Mouse (Mus musculus) forebrain, embryonic 13.5 days (tissue): ENCODE data around the gene Arhgap15. TPM values are rescaled to one million over a fixed set of nuclear protein-coding genes. Genes with fewer than 3 reads are reported as not detected.

Experiments used
- ATAC-seq: fragments of 200-750 bp; cut with Nextera tagmentation; 2 replicates; pipeline ENCODE4 v1.8.0; 2017
- H3K27ac ChIP-seq: fragments of 300-500 bp; sonication (generic); 2 replicates; pipeline ENCODE4 v1.5.1; 2015; ENCODE audit warnings: inconsistent platforms, mild to moderate bottlenecking, moderate library complexity
- H3K27me3 ChIP-seq: fragments of 300-500 bp; sonication (generic); 2 replicates; pipeline ENCODE4 v1.6.1; 2015; ENCODE audit warnings: mild to moderate bottlenecking, inconsistent platforms
- H3K36me3 ChIP-seq: fragments of 300-500 bp; sonication (generic); 2 replicates; pipeline ENCODE4 v1.6.1; 2015; ENCODE audit warnings: mild to moderate bottlenecking, inconsistent platforms; ENCODE audit not compliant: poor library complexity, severe bottlenecking
- H3K4me1 ChIP-seq: fragments of 300-500 bp; sonication (generic); 2 replicates; pipeline ENCODE4 v1.6.1; 2015; ENCODE audit warnings: inconsistent platforms
- H3K4me2 ChIP-seq: fragments of 300-500 bp; sonication (generic); 2 replicates; pipeline ENCODE4 v1.6.1; 2015; ENCODE audit warnings: inconsistent platforms, mild to moderate bottlenecking, moderate library complexity
- H3K4me3 ChIP-seq: fragments of 300-500 bp; sonication (generic); 2 replicates; pipeline ENCODE4 v1.5.1; 2015; ENCODE audit warnings: mild to moderate bottlenecking, inconsistent platforms
- H3K9ac ChIP-seq: fragments of 300-500 bp; sonication (generic); 2 replicates; pipeline ENCODE4 v1.6.1; 2015; ENCODE audit warnings: mild to moderate bottlenecking, inconsistent platforms
- H3K9me3 ChIP-seq: fragments of 300-500 bp; sonication (generic); replicated peaks from 2 replicates; pipeline ENCODE4 v1.6.1; 2016; ENCODE audit warnings: inconsistent platforms
- WGBS: fragments of 180-500 bp; shearing (Covaris S2); methylation state at CpG from one replicate; pipeline ENCODE4 v1.1.7; 2015; 5-methylcytosine and 5-hydroxymethylcytosine counted together
- polyA plus RNA-seq: library from polyadenylated mRNA; unstranded; fragments of >200 nt; fragmentation: Nextera tagmentation; extraction: Ambion mirVana; gene quantifications from 2 replicates; pipeline ENCODE4 v1.2.1, GENCODE M21; 2015

Arhgap15 gene
- polyA plus RNA-seq, 1 experiment from 2014 or later = 0.68 TPM

DNA sequence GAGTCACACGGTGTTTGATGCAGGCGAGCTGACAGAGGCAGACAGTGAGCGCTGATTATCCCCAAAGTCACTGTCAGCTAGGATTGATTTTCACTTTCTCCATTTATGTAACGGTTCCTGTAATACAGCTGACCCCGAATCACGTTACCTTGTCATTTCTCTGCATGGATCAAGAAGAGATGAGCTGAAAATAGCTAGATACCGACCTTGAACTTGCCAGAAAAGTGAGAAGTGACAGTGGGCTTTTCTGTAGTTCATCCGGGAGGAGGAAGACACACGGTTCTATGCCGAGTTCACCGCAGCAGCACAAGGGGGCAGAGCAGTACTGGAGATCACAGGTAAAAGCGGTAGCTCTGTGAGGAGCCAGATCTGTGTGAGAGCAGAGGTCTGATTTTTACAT lies 38.5 kb downstream of the Arhgap15 start:
- H3K4me1 ChIP-seq = peaks cover 26% of the 10 kb centered on the region
- no peaks in the 10 kb centered on the region for H3K9me3 ChIP-seq
- H3K4me2 ChIP-seq = no peak overlapping the region
- no peak overlapping the region for H3K27ac ChIP-seq
- H3K4me3 ChIP-seq = no peak overlapping the region
- 48% methylated on average over 12 of the region's 12 CpGs for WGBS
- H3K27me3 ChIP-seq = peaks cover 84% of the 10 kb centered on the region
- ATAC-seq = peak; percentile 79
- no peaks in the 10 kb centered on the region for H3K36me3 ChIP-seq
- no peak overlapping the region for H3K9ac ChIP-seq

GRCm38 (mm10) chr2:43788484-43788883 lies 39.9 kb downstream of the Arhgap15 start:
- WGBS = 34% methylated on average over 8 of the region's 8 CpGs
- ATAC-seq = no peak
- H3K9ac ChIP-seq = no peak overlapping the region

GRCm38 (mm10) chr2:43790049-43790693 lies 41.5 kb downstream of the Arhgap15 start:
- WGBS = 78% methylated on average over 6 of the region's 6 CpGs
- H3K4me1 ChIP-seq = peaks cover 26% of the 10 kb centered on the region
- H3K4me3 ChIP-seq = no peak overlapping the region
- no peak overlapping the region for H3K4me2 ChIP-seq
- H3K27me3 ChIP-seq = peaks cover 73% of the 10 kb centered on the region
- H3K9ac ChIP-seq = no peak overlapping the region
- no peaks in the 10 kb centered on the region for H3K36me3 ChIP-seq
- ATAC-seq = no peak
- H3K9me3 ChIP-seq = no peaks in the 10 kb centered on the region
- no peak overlapping the region for H3K27ac ChIP-seq

More at GRCm38 (mm10) chr2:43788484-43788883, 39.9 kb downstream of the Arhgap15 start:
- Histone ChIP-seq H3K4me3 (no peak overlapping the region), H3K27ac (no peak overlapping the region), H3K4me1 (peaks cover 26% of the 10 kb centered on the region), H3K4me2 (peak overlapping the region; percentile 22; the same call in 1 of the 2 replicates), H3K27me3 (peaks cover 86% of the 10 kb centered on the region), H3K36me3 (no peaks in the 10 kb centered on the region), H3K9me3 (no peaks in the 10 kb centered on the region)

- Histone ChIP-seq H3K27me3 (peaks cover 74% of the 10 kb centered on the region), H3K4me2 (no peak overlapping the region), H3K4me1 (peaks cover 14% of the 10 kb centered on the region), H3K4me3 (no peak overlapping the region), H3K9me3 (no peaks in the 10 kb centered on the region), H3K27ac (no peak overlapping the region), H3K36me3 (no peaks in the 10 kb centered on the region), H3K9ac (no peak overlapping the region)
- ATAC-seq = no peak
- 83% methylated on average over 6 of the region's 6 CpGs for WGBS
Observed at GRCm38 (mm10) chr2:43791575-43791974, 43.0 kb downstream of the Arhgap15 start.

GRCm38 (mm10) chr2:43793105-43793504 lies 44.5 kb downstream of the Arhgap15 start:
- Histone ChIP-seq H3K9me3 (no peaks in the 10 kb centered on the region), H3K9ac (no peak overlapping the region), H3K4me2 (no peak overlapping the region), H3K36me3 (no peaks in the 10 kb centered on the region), H3K27ac (no peak overlapping the region), H3K27me3 (peaks cover 62% of the 10 kb centered on the region), H3K4me3 (no peak overlapping the region), H3K4me1 (peaks cover 9% of the 10 kb centered on the region)
- WGBS = 76% methylated on average over 3 of the region's 3 CpGs
- no peak for ATAC-seq

- 91% methylated on average over 5 of the region's 5 CpGs for WGBS
- Histone ChIP-seq H3K9ac (no peak overlapping the region), H3K27ac (no peak overlapping the region), H3K27me3 (peaks cover 47% of the 10 kb centered on the region), H3K4me2 (no peak overlapping the region), H3K9me3 (no peaks in the 10 kb centered on the region), H3K36me3 (no peaks in the 10 kb centered on the region), H3K4me1 (no peaks in the 10 kb centered on the region), H3K4me3 (no peak overlapping the region)
- ATAC-seq = no peak
Observed at GRCm38 (mm10) chr2:43794700-43795099, 46.1 kb downstream of the Arhgap15 start.

GRCm38 (mm10) chr2:43796448-43796847 lies 47.8 kb downstream of the Arhgap15 start:
- H3K9ac ChIP-seq = no peak overlapping the region
- H3K9me3 ChIP-seq = no peaks in the 10 kb centered on the region
- no peaks in the 10 kb centered on the region for H3K4me1 ChIP-seq
- no peaks in the 10 kb centered on the region for H3K36me3 ChIP-seq
- no peak overlapping the region for H3K27ac ChIP-seq
- WGBS = 96% methylated on average over 4 of the region's 4 CpGs
- ATAC-seq = no peak
- no peak overlapping the region for H3K4me3 ChIP-seq
- H3K27me3 ChIP-seq = peaks cover 29% of the 10 kb centered on the region
- H3K4me2 ChIP-seq = no peak overlapping the region

GRCm38 (mm10) chr2:43805960-43806744 lies 57.5 kb downstream of the Arhgap15 start:
- Histone ChIP-seq H3K27ac (no peak overlapping the region), H3K9me3 (no peaks in the 10 kb centered on the region), H3K4me2 (no peak overlapping the region), H3K27me3 (no peaks in the 10 kb centered on the region), H3K4me1 (no peaks in the 10 kb centered on the region), H3K36me3 (no peaks in the 10 kb centered on the region), H3K9ac (no peak overlapping the region), H3K4me3 (no peak overlapping the region)
- no peak for ATAC-seq
- WGBS = 83% methylated on average over 4 of the region's 4 CpGs

DNA sequence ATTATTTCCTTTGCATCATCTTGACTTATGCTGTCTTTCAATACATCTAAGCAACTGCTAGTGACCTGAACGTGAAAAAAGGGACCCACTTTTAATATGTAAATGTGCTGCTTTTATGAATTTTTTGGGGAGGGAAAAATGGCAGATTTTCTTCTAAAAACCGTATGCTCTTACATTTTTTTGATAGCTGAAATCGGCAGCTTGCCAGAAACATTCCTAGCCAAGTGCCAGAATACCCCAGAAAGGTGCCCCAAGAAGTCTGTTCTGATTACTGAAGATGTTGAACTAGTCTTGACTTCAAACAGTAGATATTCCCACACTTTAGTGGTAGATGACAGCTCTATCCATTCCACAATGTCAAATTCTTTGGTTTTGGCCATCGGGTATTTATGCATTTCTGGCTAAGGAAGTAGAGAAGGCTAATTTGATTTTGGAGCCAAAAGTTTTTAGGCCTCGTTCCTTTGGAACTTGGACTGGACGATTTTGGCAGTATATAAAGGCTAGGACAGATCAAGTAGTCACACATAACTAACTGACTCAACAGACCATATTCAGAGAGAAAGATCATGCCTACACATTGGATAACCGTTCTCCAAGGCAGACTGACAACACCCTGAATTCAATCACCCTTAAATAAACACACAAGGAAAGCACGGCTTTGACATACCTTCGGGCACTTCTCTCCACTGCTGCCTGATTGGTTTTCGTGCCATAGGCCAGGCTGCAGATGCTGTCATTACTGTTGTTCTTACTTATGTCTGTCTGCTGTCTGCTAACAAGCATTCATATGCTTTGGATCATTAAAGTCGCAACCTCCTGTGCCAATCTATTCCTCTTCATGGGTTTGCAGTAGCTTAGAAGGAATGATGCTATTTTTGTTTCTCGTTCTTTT lies 67.5 kb downstream of the Arhgap15 start:
- H3K36me3 ChIP-seq = no peaks in the 10 kb centered on the region
- H3K9ac ChIP-seq = no peak overlapping the region
- H3K4me1 ChIP-seq = no peaks in the 10 kb centered on the region
- no peak overlapping the region for H3K4me3 ChIP-seq
- no peak overlapping the region for H3K4me2 ChIP-seq
- 79% methylated on average over 12 of the region's 12 CpGs for WGBS
- no peaks in the 10 kb centered on the region for H3K27me3 ChIP-seq
- H3K9me3 ChIP-seq = no peaks in the 10 kb centered on the region
- peak overlapping the region; percentile 59 for H3K27ac ChIP-seq
- peak; percentile 44; the same call in 1 of the 2 replicates for ATAC-seq

- Histone ChIP-seq H3K36me3 (no peaks in the 10 kb centered on the region), H3K4me1 (no peaks in the 10 kb centered on the region), H3K4me3 (no peak overlapping the region), H3K9me3 (no peaks in the 10 kb centered on the region), H3K27me3 (no peaks in the 10 kb centered on the region), H3K4me2 (no peak overlapping the region), H3K27ac (peak overlapping the region; percentile 59), H3K9ac (no peak overlapping the region)
- WGBS = 83% methylated on average over 8 of the region's 8 CpGs
- peak; percentile 84 for ATAC-seq
Observed at GRCm38 (mm10) chr2:43816788-43817581, 68.4 kb downstream of the Arhgap15 start.

DNA sequence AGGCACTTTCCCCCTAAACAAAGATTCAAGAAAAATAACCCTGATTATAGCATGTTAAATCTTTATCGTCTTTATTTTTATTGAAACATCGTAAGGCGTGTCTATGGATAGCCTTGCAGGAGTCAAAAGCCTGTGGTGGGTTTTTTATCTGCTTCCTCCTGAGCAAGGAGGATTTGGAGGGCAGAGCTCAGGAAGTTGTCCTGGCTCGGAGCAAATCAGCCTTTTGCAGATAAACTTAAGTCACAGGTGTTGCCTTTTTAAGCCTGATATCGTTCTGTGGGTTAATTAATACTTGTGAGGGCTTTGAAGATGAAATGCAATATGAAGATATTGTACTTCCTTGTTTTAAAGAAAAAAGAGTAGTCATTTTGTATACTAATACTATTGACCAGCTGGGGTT lies 87.3 kb downstream of the Arhgap15 start:
- 82% methylated on average over 5 of the region's 5 CpGs for WGBS
- no peak overlapping the region for H3K4me2 ChIP-seq
- no peaks in the 10 kb centered on the region for H3K4me1 ChIP-seq
- no peak for ATAC-seq
- no peaks in the 10 kb centered on the region for H3K9me3 ChIP-seq
- H3K27ac ChIP-seq = no peak overlapping the region
- H3K27me3 ChIP-seq = no peaks in the 10 kb centered on the region
- no peak overlapping the region for H3K4me3 ChIP-seq
- no peak overlapping the region for H3K9ac ChIP-seq
- no peaks in the 10 kb centered on the region for H3K36me3 ChIP-seq
